Mouse (Mus musculus) olfactory bulb, adult 2 months (tissue): Measurements from ENCODE around the gene Mrps9.

ENCODE experiments used
- CTCF ChIP-seq: fragments of 200-500 bp; IDR thresholded peaks from 2 replicates; pipeline ENCODE4 v1.5.1; 2012; ENCODE audit warnings: low read depth, mild to moderate bottlenecking, low read length, moderate library complexity; ENCODE audit not compliant: insufficient read depth
- POLR2A ChIP-seq: fragments of 200-500 bp; IDR thresholded peaks from 2 replicates; pipeline ENCODE4 v1.6.1; 2012; ENCODE audit warnings: mild to moderate bottlenecking, low read depth, low read length, moderate library complexity; ENCODE audit not compliant: insufficient read depth

- TF ChIP-seq CTCF (no peak), POLR2A (no peak)
Measured at GRCm38 (mm10) chr1:42882258-42882657, 31.2 kb downstream of the Mrps9 start.
